26 mouse cellular contexts compared by ENCODE assay signal in the genomic region with DNA sequence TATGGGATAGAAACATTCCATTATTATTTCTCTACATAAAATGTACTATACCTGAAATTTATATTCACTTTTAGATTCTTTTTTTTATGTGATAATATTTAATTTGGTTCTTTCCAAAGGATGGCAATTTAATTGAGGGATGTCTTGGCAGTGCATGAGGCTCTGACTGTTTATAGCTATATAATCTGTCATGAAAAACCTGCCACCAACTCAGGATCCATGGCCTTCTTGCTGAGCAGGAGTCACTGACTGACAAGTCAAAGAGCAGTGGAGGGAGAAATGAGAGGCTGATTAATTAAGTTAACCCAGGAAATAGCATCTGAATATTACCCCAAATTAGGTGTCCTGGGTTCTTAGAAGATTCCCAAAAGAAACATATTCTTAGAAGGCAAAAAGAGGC.
"Had no signal": no experiment of that assay in that cellular context is flagged by ENCODE, and none has a peak within 500 bp of the region (broad histone marks: within the 10 kb centered on the region; RNA-seq: fewer than 3 reads in every experiment).

No protein-coding gene starts in this region.

- H3K9me3 ChIP-seq: embryonic facial prominence, embryonic 10.5 days; embryonic facial prominence, embryonic 12.5 days; embryonic facial prominence, embryonic 13.5 days; embryonic facial prominence, embryonic 15.5 days; forebrain, embryonic 12.5 days; forebrain, embryonic 15.5 days; heart, embryonic 10.5 days had no signal

- H3K27me3 ChIP-seq: embryonic facial prominence, embryonic 12.5 days; embryonic facial prominence, embryonic 13.5 days; embryonic facial prominence, embryonic 15.5 days; forebrain, embryonic 12.5 days; forebrain, embryonic 15.5 days had no signal

- ATAC-seq: forebrain, postnatal 0 days had no signal

- H3K9ac ChIP-seq: embryonic facial prominence, embryonic 12.5 days; embryonic facial prominence, embryonic 13.5 days; embryonic facial prominence, embryonic 15.5 days; forebrain, embryonic 12.5 days; forebrain, embryonic 15.5 days; forebrain, postnatal 0 days had no signal

- H3K4me2 ChIP-seq: embryonic facial prominence, embryonic 12.5 days; embryonic facial prominence, embryonic 13.5 days; embryonic facial prominence, embryonic 15.5 days; forebrain, embryonic 12.5 days; forebrain, embryonic 15.5 days had no signal

- H3K36me3 ChIP-seq: embryonic facial prominence, embryonic 10.5 days; embryonic facial prominence, embryonic 12.5 days; embryonic facial prominence, embryonic 13.5 days; embryonic facial prominence, embryonic 15.5 days; forebrain, embryonic 12.5 days; forebrain, embryonic 15.5 days; heart, embryonic 10.5 days had no signal

- H3K4me1 ChIP-seq: embryonic facial prominence, embryonic 10.5 days; embryonic facial prominence, embryonic 12.5 days; embryonic facial prominence, embryonic 13.5 days; embryonic facial prominence, embryonic 15.5 days; forebrain, embryonic 12.5 days; heart, embryonic 10.5 days had no signal

- DNase-seq: cerebellum, adult 2 months; cerebellum, adult 8-10 months; cerebellum, adult 9-10 months; cerebellum, adult 9-11 months; cerebellum, postnatal 10 days; cerebellum, postnatal 14 days; cerebellum, postnatal 25 days; cerebellum, postnatal 36 days; embryo, embryonic 11 days; forebrain, postnatal 0 days; gastrocnemius, adult 2 months; gastrocnemius, postnatal 10 days; gastrocnemius, postnatal 14 days; gastrocnemius, postnatal 25 days; gastrocnemius, postnatal 36 days; heart, adult 11 months; heart, adult 18-20 months; heart, adult 2 months had no signal

- H3K27ac ChIP-seq: embryonic facial prominence, embryonic 10.5 days; embryonic facial prominence, embryonic 12.5 days; embryonic facial prominence, embryonic 13.5 days; embryonic facial prominence, embryonic 15.5 days; forebrain, embryonic 12.5 days; forebrain, embryonic 15.5 days; gastrocnemius, adult 2 months; heart, adult 2 months; heart, embryonic 10.5 days had no signal

- H3K4me3 ChIP-seq: embryonic facial prominence, embryonic 10.5 days; embryonic facial prominence, embryonic 12.5 days; embryonic facial prominence, embryonic 13.5 days; embryonic facial prominence, embryonic 15.5 days; erythroblast, embryonic 14.5 days; forebrain, embryonic 12.5 days; forebrain, embryonic 15.5 days; gastrocnemius, adult 2 months; heart, adult 2 months; heart, embryonic 10.5 days had no signal
